Mouse (Mus musculus) C2C12 (cell line): ENCODE measurements around the gene Clrn3.

Source experiments
- CTCF ChIP-seq: IDR thresholded peaks from one replicate; pipeline ENCODE4 v1.5.1; 2011; ENCODE audit not compliant: control insufficient read depth, insufficient read depth, insufficient read length
- FOSL1 ChIP-seq: IDR thresholded peaks from one replicate; pipeline ENCODE4 v1.8.0; 2011; ENCODE audit warnings: mild to moderate bottlenecking, low read length; ENCODE audit not compliant: poor library complexity, insufficient read depth, severe bottlenecking
- MYOD1 ChIP-seq: IDR thresholded peaks from one replicate; pipeline ENCODE4 v1.6.1; 2011; ENCODE audit warnings: low read depth; ENCODE audit not compliant: control insufficient read depth, insufficient read length

DNA sequence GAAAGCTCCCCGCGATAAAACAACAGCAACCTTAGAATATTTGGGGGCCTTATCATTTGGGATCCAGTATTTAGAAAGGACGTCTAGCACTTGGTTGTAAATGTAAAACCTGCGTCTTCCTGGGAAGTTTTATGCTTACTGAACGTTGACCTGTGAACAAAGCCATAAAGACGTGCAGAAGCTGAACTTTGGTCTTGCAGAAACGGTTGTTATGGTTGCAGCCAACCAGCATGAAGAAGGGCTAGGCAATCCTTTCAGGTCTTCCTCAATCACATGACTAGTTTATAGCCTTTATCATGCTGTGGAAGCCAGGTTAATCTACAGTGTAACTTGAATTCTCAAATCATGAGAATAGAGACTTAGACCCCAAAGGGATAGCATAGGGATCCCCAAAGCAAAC, at the start of gene Clrn3:
- TF ChIP-seq CTCF (no peak), MYOD1 (no peak), FOSL1 (no peak)
